Mouse (Mus musculus) heart, embryonic 12.5 days (tissue): Measurements from ENCODE around the gene Frmpd4. TPM values are rescaled to one million over a fixed set of nuclear protein-coding genes. Genes with fewer than 3 reads are reported as not detected.

Experiments used
- ATAC-seq: fragments of 200-750 bp; cut with Nextera tagmentation; 2 replicates; pipeline ENCODE4 v1.8.0; 2017; ENCODE audit warnings: moderate TSS enrichment, moderate library complexity; ENCODE audit not compliant: insufficient number of reproducible peaks, low FRiP score
- H3K27ac ChIP-seq: fragments of 300-500 bp; sonication (generic); 2 replicates; pipeline ENCODE4 v1.5.1; 2016; ENCODE audit warnings: mild to moderate bottlenecking, moderate library complexity; ENCODE audit not compliant: poor library complexity, severe bottlenecking
- H3K27me3 ChIP-seq: fragments of 300-500 bp; sonication (generic); replicated peaks from 2 replicates; pipeline ENCODE4 v1.6.1; 2016; ENCODE audit warnings: mild to moderate bottlenecking, moderate library complexity
- H3K36me3 ChIP-seq: fragments of 300-500 bp; sonication (generic); 2 replicates; pipeline ENCODE4 v1.6.1; 2016; ENCODE audit warnings: mild to moderate bottlenecking, moderate library complexity
- H3K4me1 ChIP-seq: fragments of 300-500 bp; sonication (generic); replicated peaks from 2 replicates; pipeline ENCODE4 v1.6.1; 2016; ENCODE audit warnings: mild to moderate bottlenecking
- H3K4me2 ChIP-seq: fragments of 300-500 bp; sonication (generic); 2 replicates; pipeline ENCODE4 v1.6.1; 2016; ENCODE audit warnings: mild to moderate bottlenecking, moderate library complexity
- H3K4me3 ChIP-seq: fragments of 300-500 bp; sonication (generic); 2 replicates; pipeline ENCODE4 v1.5.1; 2016; ENCODE audit warnings: mild to moderate bottlenecking
- H3K9ac ChIP-seq: fragments of 300-500 bp; sonication (generic); 2 replicates; pipeline ENCODE4 v1.6.1; 2016; ENCODE audit warnings: mild to moderate bottlenecking, moderate library complexity
- H3K9me3 ChIP-seq: fragments of 300-500 bp; sonication (generic); replicated peaks from 2 replicates; pipeline ENCODE4 v1.6.1; 2016; ENCODE audit warnings: mild to moderate bottlenecking, moderate library complexity
- WGBS: fragments of 180-500 bp; shearing (Covaris S2); methylation state at CpG from one replicate; pipeline ENCODE4 v1.1.7; 2016; 5-methylcytosine and 5-hydroxymethylcytosine counted together
- polyA plus RNA-seq: library from polyadenylated mRNA; unstranded; fragments of >200 nt; fragmentation: Nextera tagmentation; extraction: Ambion mirVana; gene quantifications from 2 replicates; pipeline ENCODE4 v1.2.1, GENCODE M21; 2016

Gene Frmpd4
- polyA plus RNA-seq, 1 experiment from 2014 or later = not detected

DNA sequence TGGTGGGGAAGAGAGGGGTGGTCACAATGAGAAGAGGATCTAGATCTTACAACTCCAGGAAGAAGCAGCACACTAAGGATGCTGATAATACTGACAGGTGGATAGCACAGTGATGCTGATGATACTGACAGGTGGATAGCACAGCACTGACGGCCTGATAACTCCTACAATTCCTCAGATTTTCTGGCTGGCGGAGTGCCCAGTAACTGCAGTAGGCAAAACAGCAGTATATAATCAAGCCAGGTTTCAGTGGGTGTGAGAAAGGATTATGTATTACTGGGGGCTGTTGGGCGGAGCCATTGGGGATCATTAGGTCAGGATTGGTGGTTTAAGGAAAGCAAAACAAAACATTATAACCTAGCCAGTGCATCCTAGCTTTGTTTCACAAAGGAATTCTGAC, 1053.9 kb downstream of the Frmpd4 start:
- no peak for ATAC-seq
- Histone ChIP-seq H3K9me3 (no peaks in the 10 kb centered on the region), H3K36me3 (no peaks in the 10 kb centered on the region), H3K9ac (no peak overlapping the region), H3K4me2 (no peak overlapping the region), H3K27ac (no peak overlapping the region), H3K27me3 (no peaks in the 10 kb centered on the region), H3K4me3 (no peak overlapping the region), H3K4me1 (no peaks in the 10 kb centered on the region)
- 61% methylated on average over 3 of the region's 3 CpGs for WGBS

GRCm38 (mm10) chrX:167522528-167522927, 1054.5 kb downstream of the Frmpd4 start:
- no peak for ATAC-seq
- WGBS = 76% methylated on average over 4 of the region's 4 CpGs

GRCm38 (mm10) chrX:167518440-167518839, 1058.6 kb downstream of the Frmpd4 start:
- Histone ChIP-seq H3K4me2 (no peak overlapping the region), H3K4me1 (no peaks in the 10 kb centered on the region), H3K4me3 (no peak overlapping the region), H3K27me3 (no peaks in the 10 kb centered on the region), H3K27ac (no peak overlapping the region), H3K9ac (no peak overlapping the region), H3K9me3 (no peaks in the 10 kb centered on the region), H3K36me3 (no peaks in the 10 kb centered on the region)
- ATAC-seq = no peak
- 91% methylated on average over 2 of the region's 2 CpGs for WGBS

More at GRCm38 (mm10) chrX:167522528-167522927, 1054.5 kb downstream of the Frmpd4 start:
- no peaks in the 10 kb centered on the region for H3K27me3 ChIP-seq
- H3K4me3 ChIP-seq = no peak overlapping the region
- H3K36me3 ChIP-seq = no peaks in the 10 kb centered on the region
- H3K27ac ChIP-seq = no peak overlapping the region
- H3K4me1 ChIP-seq = no peaks in the 10 kb centered on the region
- H3K4me2 ChIP-seq = no peak overlapping the region
- no peak overlapping the region for H3K9ac ChIP-seq
- no peaks in the 10 kb centered on the region for H3K9me3 ChIP-seq

DNA sequence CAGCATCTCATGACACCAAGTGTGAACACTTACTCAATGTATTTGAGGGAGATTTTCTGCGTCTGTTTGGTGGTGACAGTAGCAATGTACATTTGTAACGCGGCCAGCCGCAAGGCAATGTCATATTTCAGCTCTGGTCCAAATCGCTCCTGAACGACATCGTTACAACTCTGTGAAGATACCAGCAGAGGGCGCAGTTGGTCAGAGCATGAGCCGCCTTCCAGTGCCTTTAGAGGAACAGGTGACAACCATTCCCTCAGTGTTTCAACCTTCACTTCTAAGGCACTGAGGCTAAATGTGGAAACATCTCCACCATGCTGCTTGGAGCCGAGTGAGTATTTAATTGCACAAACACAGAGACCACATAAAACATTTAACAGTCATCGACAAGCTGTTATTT, 1079.3 kb downstream of the Frmpd4 start:
- Histone ChIP-seq H3K9me3 (no peaks in the 10 kb centered on the region), H3K9ac (no peak overlapping the region), H3K4me1 (no peaks in the 10 kb centered on the region), H3K36me3 (no peaks in the 10 kb centered on the region), H3K4me3 (no peak overlapping the region), H3K4me2 (no peak overlapping the region), H3K27me3 (no peaks in the 10 kb centered on the region), H3K27ac (no peak overlapping the region)
- 29% methylated on average over 11 of the region's 11 CpGs for WGBS
- ATAC-seq = no peak

GRCm38 (mm10) chrX:167492265-167492664, 1084.8 kb downstream of the Frmpd4 start:
- Histone ChIP-seq H3K9me3 (no peaks in the 10 kb centered on the region), H3K9ac (no peak overlapping the region), H3K27ac (no peak overlapping the region), H3K4me2 (no peak overlapping the region), H3K4me1 (no peaks in the 10 kb centered on the region), H3K4me3 (no peak overlapping the region), H3K36me3 (no peaks in the 10 kb centered on the region), H3K27me3 (no peaks in the 10 kb centered on the region)
- no peak for ATAC-seq
- WGBS = 91% methylated on average over 1 of the region's 1 CpGs

GRCm38 (mm10) chrX:167491589-167492207, 1085.3 kb downstream of the Frmpd4 start:
- Histone ChIP-seq H3K9me3 (no peaks in the 10 kb centered on the region), H3K4me2 (no peak overlapping the region), H3K4me1 (no peaks in the 10 kb centered on the region), H3K4me3 (no peak overlapping the region), H3K27ac (no peak overlapping the region), H3K27me3 (no peaks in the 10 kb centered on the region), H3K36me3 (no peaks in the 10 kb centered on the region), H3K9ac (no peak overlapping the region)
- ATAC-seq = no peak
- 36% methylated on average over 1 of the region's 1 CpGs for WGBS

DNA sequence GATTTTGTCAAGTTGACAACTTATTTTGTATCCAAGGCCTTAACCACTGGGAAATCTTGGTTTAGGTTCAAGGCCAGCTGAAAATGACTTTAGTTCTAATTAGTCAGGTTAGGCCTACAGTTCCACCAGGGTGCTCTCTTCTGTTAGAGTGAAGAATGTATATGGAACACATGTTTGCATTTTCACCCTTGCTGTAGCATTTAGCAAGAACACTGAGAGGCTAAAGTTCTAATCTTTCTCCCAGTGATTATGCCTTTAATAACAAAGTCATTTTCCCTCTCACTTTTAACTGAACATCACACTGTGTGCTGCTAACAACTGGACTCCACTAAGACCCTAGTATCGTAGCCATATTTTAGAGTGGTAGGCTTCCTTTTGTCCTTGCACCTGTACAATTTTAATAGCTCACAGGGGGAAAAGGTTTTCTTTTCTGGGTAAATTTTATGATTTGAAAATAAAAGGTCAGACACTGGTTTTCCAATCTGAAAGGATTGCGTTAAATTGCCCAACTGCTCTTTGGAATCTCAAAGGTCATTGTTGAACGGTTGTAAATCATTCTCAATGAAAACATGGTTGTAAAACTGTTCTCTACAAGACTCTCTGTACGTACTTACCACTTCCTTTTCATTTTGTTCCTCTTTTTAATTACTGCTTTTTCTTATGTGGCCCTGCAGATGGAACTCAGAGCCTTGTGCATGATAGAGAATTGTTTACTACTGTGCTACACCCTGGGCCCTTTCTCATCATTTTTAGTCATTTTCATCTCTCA, 1093.4 kb downstream of the Frmpd4 start:
- WGBS = 78% methylated on average over 4 of the region's 4 CpGs
- no peak overlapping the region for H3K4me2 ChIP-seq
- no peaks in the 10 kb centered on the region for H3K4me1 ChIP-seq
- no peaks in the 10 kb centered on the region for H3K27me3 ChIP-seq
- no peaks in the 10 kb centered on the region for H3K9me3 ChIP-seq
- no peak overlapping the region for H3K27ac ChIP-seq
- no peak overlapping the region for H3K9ac ChIP-seq
- no peak overlapping the region for H3K4me3 ChIP-seq
- no peak for ATAC-seq
- H3K36me3 ChIP-seq = no peaks in the 10 kb centered on the region

DNA sequence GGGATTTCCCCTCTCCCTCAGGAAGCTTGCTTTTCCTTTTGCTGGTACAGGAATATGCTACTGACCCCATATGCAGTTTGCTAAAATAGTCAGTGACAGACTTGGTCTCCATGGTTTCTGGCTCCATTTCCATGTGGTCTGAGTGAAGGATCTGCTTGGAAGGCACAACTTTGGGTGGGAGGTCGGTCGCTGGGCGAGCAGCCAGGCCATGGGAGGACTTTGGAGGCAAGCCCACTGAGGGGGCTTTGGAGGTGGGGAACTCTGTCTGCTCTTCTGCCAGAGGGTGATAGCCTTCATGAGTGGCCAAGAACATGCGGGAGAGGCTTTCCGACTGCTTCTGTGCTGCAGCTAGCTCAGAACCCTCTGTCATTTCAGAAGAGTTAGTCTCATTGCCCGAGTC, 1099.4 kb downstream of the Frmpd4 start:
- Histone ChIP-seq H3K9ac (no peak overlapping the region), H3K4me1 (no peaks in the 10 kb centered on the region), H3K4me2 (no peak overlapping the region), H3K4me3 (no peak overlapping the region), H3K36me3 (no peaks in the 10 kb centered on the region), H3K27ac (no peak overlapping the region), H3K9me3 (no peaks in the 10 kb centered on the region), H3K27me3 (0 out of 2 replicates have a peak, but pooled peaks cover 6% of the 10 kb centered on the region)
- ATAC-seq = no peak
- 74% methylated on average over 6 of the region's 6 CpGs for WGBS

DNA sequence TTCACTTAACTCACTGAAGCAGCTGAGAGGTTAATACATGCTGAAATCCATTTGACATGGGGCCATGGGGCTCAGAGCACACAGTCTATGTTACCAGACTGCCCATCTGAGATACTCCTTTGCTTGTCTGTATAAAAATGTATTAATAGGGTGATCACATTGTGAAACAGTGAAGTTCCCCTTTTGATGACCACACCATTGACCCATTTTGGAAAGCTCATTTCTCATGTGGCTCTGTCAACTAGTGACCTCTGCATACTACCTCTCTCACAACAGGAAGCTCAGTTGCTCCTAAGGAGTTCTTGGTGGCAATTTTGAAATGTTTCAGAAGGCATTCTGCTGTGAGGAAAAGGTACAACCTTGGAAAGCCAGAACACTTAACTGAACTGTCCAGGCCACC, 1142.1 kb downstream of the Frmpd4 start:
- no peak for ATAC-seq
- H3K36me3 ChIP-seq = no peaks in the 10 kb centered on the region
- H3K4me3 ChIP-seq = no peak overlapping the region
- H3K4me2 ChIP-seq = no peak overlapping the region
- no peak overlapping the region for H3K27ac ChIP-seq
- no peaks in the 10 kb centered on the region for H3K27me3 ChIP-seq
- no peaks in the 10 kb centered on the region for H3K9me3 ChIP-seq
- no peak overlapping the region for H3K9ac ChIP-seq
- H3K4me1 ChIP-seq = no peaks in the 10 kb centered on the region

GRCm38 (mm10) chrX:167433950-167434349, 1143.1 kb downstream of the Frmpd4 start:
- no peaks in the 10 kb centered on the region for H3K9me3 ChIP-seq
- H3K4me2 ChIP-seq = no peak overlapping the region
- WGBS = 65% methylated on average over 2 of the region's 2 CpGs

More at GRCm38 (mm10) chrX:167433950-167434349, 1143.1 kb downstream of the Frmpd4 start:
- H3K4me1 ChIP-seq = no peaks in the 10 kb centered on the region
- no peaks in the 10 kb centered on the region for H3K36me3 ChIP-seq
- H3K27ac ChIP-seq = no peak overlapping the region
- no peak overlapping the region for H3K9ac ChIP-seq
- H3K27me3 ChIP-seq = no peaks in the 10 kb centered on the region
- H3K4me3 ChIP-seq = no peak overlapping the region
- no peak for ATAC-seq
